Mouse (Mus musculus) embryo, embryonic 11.5 days (tissue): ENCODE data around the gene Alk.

Experiments used
- DNase-seq: peaks from one replicate; pipeline ENCODE4 v3.0.0-alpha.2; 2012; ENCODE audit warnings: low read depth, low spot score

Gene Alk

DNA sequence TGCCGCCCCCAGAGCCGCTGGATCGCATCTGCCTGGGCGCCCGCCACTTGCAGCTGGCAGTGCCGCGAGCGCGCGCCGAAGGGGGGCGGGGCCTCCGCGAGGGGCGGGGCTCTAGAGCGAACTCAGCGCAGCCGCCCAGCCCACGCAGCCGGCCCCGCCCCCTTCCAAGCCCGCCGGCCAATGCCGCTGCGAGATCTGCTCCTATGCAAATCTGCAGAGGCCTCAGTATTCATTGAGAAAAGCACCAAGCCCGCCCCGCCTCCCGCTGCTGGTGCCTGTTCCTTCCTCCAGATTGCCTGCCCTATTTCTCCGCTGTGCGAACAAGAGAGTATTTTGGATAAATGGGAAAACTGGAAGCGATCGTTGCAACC lies at the start of gene Alk:
TSS of gene Alk (minus strand) at position 18 of the 371 bp plus-strand sequence.
- peak; percentile 84 for DNase-seq

DNA sequence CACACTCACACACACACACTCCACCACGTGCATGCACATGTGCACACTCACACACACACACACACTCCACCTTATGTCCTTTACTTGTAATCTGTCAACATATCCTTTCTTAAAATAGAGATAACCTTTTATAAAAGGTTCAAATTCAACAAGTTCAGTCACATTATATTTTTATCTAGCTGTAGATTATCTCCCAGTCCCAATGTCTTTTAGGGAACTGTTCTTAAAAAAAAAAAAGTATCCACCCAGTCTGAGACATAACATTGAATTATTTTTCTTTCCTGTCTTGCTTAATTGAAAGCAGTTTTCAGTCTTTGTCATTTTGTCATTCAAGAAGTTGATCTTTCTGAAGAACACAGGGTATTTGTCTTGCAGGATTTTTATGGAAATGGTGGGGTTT lies 48.4 kb upstream of the Alk start:
- no peak for DNase-seq

DNA sequence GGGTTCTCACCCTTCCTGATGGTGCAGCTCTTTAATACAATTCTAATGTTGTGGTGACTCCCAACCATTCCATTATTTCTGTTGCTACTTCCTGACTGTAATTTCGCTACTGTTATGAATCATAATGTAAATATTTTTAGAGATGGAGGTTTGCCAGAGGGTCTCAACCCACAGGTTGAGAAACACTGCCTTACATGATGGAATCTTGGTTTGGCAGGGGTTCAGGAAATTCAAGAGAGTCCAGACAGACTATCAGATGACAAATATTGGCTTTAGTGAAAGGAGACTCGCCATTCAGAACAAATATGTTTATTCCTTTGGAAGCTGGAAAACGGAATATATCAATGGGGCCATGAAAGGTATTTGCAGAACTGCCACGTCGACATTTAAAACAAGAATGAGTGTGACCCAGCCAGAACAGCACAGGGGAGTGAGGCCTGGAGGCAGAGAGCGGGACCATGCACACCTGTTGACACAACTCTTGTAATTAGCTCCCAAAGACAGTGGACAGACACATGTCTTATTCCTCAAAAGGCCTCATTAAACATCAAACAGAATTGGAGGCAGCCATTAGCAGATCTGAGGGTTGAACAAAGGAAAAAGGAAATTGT lies 44.3 kb upstream of the Alk start:
- no peak for DNase-seq

DNA sequence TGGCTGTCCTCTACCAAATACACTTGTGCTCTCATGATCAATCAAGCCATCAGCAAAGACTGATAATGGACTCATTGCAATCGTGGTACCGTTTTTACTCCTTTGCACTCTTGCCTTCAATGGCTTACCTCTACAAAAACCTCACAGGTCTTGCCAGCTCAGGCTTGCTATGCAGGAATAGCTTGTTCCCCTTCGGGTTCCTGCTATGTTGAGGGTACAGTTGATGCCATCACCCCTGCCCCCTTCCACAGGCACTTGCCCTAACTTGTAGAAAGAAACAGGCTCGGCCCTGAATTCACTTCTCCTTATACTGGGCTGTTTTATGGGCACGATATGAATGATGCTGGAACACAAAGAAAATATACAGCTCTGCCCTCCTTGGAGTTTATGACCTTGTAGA lies 41.7 kb upstream of the Alk start:
- no peak for DNase-seq

DNA sequence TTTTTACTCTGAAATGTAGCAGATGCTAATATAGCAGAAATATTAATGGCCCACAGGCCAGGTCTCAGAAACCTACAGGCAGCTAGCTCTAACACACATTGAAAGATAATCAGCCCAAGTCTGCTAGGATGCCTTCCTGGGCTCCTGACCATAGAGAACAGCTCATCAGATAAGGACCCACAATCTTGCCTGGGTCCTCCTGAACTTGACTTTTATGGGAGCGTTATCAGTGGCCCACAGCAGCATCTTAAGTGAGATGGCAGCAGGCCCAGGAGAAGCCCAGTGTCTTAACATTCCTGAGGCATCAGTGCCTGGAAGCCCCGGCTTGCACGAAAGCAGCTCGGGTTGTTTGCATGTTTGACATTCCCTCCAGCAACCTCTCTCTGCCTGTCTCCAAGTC lies 35.7 kb upstream of the Alk start:
- DNase-seq: no peak

DNA sequence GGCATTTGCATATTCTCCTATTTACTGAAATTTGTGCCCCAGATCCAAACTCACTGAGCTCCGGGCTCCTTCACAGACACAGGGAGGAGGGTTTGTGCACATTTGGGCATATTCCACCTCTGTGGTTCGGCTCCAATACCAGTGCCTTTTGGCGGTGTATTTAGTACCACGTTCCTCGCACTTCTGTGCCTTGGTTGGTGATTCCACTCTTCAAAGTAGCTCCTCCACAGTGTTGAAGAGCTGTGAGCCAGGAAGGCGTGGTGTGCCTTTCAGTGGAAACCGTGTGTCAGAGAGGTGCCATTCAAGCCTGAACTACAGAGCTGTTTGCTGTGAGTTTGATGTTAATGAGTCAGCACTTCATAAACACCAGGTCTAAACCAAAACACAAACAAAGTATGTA lies 35.0 kb upstream of the Alk start:
- DNase-seq: no peak

DNA sequence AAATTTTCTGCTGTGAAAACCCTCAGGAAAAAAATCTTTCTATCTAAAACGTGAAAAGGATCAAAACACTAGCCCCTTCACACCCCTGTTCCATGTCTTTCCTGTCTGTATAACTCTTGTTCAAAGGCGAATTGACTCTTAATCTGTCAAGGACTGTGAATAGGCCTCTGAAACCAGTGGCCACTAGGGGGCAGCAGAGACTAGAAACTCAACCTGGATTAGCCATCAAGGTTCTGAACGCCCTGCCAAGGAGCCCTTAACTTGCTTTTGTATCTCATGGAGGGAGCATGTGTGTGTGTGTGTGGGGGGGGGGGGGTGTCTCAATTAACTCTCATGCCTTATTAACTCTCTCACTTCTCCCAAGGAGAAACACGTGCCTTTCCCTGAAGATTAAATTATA lies 1.8 kb upstream of the Alk start:
- peak; percentile 76 for DNase-seq

DNA sequence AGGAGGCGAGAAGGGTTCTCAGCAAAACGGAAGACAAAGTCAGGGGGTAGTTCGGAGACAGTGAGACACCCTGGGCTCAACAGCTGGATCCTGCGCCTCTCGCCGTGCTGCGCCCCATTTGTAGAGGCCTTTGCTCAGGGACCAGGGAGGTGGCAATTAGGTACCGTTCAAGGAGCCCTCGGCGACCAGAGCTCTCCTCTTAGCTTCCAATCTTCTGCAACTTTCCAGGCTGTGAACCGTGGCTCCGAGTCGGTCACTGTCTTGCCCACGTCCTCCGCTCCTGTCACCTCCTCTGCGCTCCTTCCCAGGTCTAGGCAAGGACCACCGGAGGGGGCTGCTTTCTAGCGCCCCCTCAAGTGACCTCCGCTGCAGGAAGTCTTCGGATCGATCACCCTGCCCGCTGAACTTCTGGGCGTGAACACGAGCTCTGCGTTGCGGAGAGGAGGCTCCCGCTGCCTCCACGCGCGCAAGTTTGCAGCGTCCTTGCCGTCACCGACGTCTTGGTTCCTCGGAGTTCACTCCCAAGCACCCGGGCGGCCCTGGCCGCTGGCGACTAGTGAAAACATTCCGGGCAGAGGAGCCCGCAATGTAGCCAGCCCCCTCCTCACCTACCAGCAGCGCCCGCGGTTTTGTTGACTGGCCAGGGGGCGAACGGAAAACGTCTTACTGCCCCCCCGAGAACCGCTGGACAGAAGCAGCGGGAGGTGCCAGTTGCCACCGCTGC lies 379 bp downstream of the Alk start:
- DNase-seq: peak; percentile 1

DNA sequence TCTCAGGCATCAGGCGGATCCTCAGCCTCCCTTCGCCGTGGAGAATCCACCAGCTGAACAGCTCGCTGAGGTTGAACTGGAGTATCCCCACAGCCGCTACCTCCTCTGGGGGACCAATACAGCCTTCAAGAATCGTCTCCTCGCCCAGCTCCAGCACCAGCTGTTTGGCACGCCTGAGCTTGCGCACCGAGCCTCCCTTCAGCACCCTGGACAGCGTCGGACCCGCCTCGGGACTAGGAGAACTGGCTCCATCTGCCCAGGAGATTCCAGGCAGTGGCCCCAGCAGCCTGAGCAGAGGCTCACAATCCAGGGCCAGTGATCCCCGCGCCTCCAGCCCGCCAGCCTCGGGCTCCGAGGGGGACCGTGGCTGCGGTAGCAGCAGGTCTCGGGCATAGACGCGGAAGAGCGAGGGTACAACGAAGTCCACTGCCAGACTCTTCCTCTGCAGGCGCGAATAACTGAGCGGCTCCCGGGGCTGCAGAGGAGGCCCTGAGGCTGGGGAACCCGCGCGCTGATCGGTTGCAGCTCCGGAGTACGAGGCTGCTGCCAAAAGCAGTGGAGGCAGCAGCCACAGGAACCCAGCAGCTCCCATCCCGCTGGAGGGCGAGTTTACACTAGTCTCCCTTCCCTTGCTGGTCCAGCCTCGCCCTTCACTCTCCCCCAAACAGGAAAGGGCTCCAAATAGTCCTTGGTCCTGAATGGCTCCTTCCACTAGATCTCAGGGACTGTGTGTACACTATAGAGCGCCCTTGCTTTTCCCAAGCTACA lies 1.1 kb downstream of the Alk start:
- DNase-seq: peak; percentile 84

DNA sequence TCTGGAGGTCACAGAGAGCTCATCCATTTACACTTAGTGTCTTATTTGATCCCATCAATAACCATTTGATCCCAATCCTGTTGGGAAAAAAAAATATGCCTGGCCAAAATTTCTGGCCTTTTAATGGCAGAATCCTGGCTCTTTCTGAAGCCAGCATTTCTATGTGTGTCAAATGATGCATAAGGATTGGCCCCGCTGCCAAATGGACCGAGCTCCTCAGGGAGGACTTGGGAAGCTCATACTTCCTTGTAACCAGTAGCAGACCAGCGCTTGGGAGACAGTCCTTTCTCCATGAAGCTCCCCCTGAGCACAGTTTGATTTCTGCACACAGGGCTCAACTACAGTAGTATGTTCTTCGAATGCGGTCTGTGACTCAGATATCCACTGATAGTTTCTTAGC lies 3.6 kb downstream of the Alk start:
- no peak for DNase-seq

DNA sequence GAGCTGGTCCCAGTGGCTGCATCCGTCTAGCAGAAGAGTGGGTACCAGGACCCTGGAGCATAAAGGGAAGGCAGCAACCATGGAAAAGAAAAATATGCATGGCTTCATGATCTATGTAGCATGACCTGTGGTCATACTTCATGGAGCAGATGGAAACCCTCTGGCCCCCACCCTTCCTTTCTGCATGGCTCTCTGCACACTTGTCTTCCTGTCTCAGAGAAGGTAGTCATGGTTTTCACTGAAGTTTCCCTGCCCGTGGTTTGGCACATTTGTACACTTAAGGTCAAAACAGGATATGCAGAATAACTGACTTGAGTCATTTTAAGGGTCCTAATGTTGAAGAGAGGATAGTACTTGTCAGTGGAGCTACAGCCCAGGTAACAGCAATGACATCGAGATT lies 16.8 kb downstream of the Alk start:
- no peak for DNase-seq

DNA sequence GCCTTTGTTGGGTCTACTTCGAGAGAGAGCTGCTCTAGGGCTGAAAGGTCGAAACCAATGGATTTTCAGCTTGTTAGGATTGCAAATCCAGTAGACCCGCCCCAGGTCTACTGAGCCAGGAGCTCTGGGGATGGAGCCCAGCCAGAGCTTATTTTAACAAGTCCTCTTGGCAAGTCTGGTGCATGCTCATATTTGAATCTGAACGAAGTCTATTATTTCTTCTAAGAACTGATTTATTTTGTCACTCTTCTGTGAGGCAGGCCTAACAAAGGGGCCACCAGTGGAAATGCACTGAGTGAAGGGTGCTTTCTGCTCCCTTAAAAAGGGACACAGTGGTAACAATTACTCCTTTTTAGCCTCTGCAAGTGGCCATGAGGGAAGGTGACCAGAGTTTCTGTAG lies 24.3 kb downstream of the Alk start:
- no peak for DNase-seq

DNA sequence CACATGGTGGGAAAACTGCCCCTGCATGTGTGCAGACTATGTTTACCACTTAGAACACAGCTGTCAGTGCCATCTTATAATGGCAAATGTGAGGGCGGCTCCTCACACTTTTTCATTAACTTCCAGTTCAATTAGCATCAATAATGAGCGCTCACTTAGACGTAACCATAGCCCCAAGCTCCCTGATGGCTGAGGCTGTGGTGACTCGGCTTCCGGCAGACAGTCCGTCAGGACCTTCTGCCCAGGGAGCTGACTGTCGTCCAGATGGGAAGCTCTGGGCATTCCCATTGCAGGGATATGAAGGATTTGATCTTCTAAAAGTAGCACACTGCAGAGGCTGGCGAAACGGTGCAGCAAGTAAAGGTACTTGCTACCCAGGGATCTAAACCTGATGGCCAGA lies 25.1 kb downstream of the Alk start:
- no peak for DNase-seq

DNA sequence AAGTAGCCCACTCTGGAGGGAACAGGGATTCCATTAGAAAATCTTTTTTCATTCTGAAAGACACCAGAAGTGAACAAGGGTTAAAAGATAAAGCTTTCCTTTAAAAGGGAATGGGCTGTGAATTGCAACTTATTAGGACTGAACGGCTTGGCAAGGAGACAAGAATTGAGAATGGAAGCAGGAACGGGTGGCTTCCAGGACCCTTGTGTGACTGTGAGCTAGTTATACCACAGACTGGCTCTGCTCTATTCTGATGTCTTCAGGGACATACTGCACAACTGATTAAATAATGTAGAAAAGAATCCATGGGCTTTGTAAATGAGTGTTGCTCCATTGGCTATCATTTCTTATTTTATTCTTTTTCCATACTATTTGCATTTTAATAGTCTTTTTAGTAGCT lies 33.0 kb downstream of the Alk start:
- no peak for DNase-seq

DNA sequence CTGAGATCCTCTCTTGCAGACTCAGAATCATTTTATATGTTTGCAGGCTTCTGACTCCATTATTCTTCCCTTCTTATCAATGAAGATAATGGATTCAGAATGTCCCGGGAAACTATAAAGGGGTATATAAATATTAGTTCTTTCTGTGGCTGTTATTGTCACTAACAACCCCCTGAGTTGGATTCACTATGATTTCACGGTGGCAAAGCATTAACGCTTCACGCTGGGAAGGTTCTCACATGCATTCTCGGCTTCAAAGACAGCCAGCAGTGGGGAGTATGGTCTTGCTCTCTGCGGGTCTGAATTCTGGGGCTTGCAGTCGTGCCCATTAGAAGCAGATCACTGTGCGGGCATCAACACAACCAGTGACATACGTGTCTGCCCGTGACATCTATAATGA lies 34.9 kb downstream of the Alk start:
- DNase-seq: no peak

DNA sequence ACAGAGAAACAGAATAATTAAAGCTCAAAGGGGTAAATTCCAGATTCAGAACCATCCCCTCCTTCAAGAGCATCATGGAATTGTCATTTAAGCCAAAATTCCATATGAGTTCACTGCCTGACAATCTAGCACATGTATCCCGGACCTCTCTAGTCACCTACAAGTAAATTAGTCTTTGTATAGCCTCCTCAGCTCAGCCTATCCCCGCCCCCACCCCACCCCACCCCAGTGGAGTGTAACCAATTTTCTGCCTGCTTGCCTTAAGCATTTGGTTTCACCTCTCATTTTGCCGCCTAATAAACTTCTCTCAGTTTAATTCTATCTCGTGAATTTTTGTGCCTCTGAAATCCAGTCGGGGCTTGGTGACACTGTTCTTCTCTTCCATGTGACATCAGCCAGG lies 41.0 kb downstream of the Alk start:
- no peak for DNase-seq

DNA sequence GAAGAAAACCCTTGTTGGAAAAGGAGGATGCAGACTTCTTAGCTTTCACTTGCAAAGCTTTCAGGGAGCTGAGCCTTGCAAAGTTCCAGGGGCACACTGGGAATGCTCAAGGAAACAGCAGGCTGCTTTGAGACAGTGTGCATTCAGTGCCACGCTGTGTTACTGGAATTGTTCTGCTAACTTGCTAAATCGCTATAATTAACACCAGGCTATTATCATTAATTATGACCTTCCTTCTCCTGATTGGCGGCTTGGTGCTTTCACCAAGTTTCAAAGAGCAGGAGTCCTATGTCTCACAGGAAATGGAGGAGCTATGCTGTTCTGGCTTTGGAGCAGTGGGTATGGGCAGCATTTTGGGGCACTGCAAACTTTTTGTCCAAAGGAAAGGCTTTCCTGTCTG lies 43.0 kb downstream of the Alk start:
- DNase-seq: no peak

DNA sequence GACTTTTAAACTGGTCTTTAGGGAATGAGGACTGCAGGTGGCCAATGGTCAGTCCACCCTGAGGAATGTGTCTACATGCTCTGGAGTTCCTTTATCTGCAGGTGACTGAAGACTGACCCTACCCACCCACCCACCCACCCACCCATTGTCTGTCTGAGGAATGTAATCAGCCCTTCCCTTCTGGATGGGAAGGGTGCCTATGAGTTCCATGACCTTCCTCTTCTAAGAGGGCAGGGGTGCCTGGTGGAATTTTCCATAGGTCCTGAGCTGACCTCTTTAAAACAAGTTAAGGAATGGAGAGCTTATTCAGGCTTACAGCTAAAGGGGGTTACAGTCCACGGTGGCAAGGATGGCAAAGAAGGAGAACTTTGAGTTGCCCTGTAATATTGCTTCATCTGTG lies 43.7 kb downstream of the Alk start:
- DNase-seq: no peak

DNA sequence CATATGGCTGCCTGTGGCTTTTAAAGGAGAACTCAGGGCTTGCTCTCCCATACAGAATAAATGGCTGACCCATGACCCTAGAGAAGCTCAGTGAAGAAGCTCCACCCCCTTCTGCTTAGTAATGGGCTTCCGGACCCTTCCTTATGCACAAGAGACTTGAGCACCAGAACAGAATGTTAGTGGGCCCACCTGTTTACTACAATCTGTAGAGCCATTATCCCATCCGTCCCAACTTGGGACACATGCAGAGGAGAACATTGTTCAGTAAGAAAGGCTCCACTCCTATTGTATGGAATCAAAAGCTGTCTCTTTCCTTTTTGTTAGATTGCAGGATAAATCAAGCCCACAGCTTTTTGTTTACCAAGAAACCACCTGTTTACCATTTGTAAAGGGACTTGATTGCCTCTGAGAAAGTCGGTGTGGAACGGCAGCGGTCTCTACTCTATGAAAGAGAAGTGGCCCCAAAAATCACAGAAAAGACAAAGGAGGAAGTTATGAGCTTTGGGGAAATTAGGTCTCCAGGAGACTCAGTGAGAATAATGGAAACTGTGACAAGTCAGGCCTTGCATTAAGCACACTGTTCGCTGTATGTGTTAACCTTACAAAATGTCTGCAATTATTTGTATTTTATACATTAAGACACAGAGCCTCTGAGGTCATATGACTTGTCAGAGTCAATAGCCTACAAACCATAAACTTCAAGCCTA lies 47.2 kb downstream of the Alk start:
- no peak for DNase-seq

DNA sequence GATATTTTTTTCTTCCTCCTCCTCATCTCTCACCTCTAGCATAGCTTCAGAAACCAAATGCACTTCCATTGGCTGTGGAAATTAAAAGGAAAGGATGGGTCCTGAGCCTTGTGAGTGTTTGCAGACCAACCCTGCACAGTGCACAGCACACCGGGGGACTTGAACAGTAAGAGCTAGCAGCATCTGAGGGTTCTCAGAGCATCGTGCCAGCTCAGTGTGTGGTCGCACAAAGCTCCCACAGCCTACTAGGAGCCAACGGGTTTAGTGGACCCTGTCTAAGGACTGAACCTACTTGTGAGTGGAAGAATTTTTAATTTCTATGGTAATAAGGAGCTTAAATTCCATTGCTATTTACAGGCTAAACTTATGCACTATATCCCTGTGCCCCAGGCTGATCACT lies 58.2 kb downstream of the Alk start:
- no peak for DNase-seq

DNA sequence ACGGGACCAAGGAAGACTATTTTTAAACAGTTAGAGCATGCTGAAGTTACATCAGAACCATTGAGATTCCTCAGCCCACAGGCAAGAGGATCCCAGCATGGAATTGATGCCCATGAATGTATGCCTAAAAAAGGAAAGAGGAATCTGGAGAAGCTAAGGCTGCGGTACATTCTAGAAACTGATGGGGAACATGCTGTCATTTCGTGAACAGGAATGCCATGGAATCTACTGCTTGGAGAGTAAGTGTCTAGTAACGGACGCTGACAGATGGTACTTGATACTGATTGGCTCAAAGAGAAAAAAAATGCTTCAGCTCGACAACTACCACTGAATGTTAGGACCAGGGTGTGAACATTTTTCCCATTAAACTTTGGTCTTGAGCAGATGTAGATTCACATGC lies 69.1 kb downstream of the Alk start:
- DNase-seq: no peak

DNA sequence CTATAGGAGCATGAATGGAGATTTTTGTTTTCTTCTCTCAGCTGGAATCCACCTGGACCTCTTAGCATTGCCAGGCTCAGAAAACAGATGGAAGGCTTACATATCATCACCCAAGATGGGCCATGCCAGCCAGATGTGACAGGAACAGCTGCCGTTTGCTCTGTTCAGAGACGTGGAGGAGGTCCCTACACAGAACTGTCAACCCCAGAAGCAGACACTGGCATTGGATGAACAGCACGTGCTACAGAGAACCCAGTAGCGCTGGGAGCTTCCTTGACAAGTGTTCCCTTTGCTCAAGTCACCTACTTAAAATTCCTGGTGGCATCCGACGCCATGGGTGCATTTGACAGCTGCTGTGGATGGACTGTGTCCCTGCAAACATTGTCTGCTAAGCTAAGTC lies 72.2 kb downstream of the Alk start:
- DNase-seq: no peak

DNA sequence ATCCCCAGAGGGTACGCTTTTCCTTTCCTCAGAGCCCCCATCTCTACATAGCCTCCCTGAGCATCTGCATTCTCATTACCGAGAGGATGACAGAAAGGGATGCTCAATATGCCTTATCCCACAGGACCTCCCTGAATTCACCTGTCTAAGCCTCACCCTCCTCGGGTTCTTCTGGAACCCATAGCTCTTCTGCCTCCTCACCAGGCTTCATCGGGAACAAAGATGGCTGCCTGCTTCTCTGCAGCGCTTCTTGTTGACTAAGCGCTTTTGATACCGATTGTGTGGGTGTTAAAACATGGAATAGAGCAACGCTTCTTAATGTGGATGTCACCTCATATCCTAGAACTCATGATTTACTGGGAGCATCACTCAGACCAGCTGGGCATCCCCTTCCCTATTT lies 75.9 kb downstream of the Alk start:
- no peak for DNase-seq
